Mouse (Mus musculus) ES-Bruce4 (cell line): ENCODE data around the gene Ltbp4.

Experiments
- CTCF ChIP-seq: IDR thresholded peaks from one replicate; pipeline ENCODE4 v1.8.1; 2011; ENCODE audit warnings: low read depth, low read length
- POLR2A ChIP-seq: IDR thresholded peaks from one replicate; pipeline ENCODE4 v1.8.1; 2011; ENCODE audit warnings: low read length; ENCODE audit not compliant: insufficient read depth

DNA sequence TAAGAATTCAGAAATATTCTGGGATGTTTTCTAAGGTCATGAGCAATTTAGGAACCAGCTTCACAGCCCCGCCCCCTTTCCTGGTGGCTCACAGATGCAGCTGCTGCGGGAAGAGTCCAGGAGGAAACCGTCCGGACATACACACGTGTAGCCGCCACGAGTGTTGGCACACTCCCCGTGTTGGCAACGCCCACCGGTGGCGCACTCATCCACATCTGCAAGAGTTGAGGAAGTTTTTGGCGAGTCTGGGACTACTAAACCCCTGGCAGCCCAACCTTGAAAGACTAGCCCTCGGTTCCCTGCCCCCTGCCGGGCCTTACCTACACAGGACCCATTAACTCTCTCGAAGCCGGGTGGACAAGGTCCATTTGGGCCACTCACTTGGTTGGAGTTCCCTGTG, 8.8 kb downstream of the Ltbp4 start:
- TF ChIP-seq POLR2A, result no peak
- no peak for TF ChIP-seq CTCF
